Mouse (Mus musculus): ENCODE measurements around the gene Gm26602. TPM values are rescaled to one million over a fixed set of nuclear protein-coding genes. Genes with fewer than 3 reads are reported as not detected.

The Gm26602 gene
- total RNA-seq, 1 experiment, result 2.3 TPM

GRCm38 (mm10) chr10:79933861-79934260 is 23.2 kb downstream of the Gm26602 start:
- TF ChIP-seq CHD2 (IDR thresholded peaks at IDR 0.05; ENCODE audit: low read depth, low read length) (no peak), HCFC1 (IDR thresholded peaks at IDR 0.05; ENCODE audit: borderline replicate concordance, insufficient read depth, low read length) (no peak), ZNF384 (IDR thresholded peaks at IDR 0.05; ENCODE audit: low read depth, low read length) (no peak), MAFK (IDR thresholded peaks at IDR 0.05; ENCODE audit: insufficient read depth, low read depth, low read length) (no peak), ZC3H11A (IDR thresholded peaks at IDR 0.05; ENCODE audit: borderline replicate concordance, low read depth, low read length) (no peak)
- Histone ChIP-seq H3K9ac (ENCODE audit: insufficient read depth, low read depth, low read length, poor library complexity, severe bottlenecking) (no peak overlapping the region), H3K4me1 (ENCODE audit: control insufficient read depth in 2 of 2, insufficient read depth in 2 of 2, low read length in 2 of 2, poor library complexity in 1 of 2) (peaks cover 0 to 4% of the 10 kb centered on the region in 2 experiments; a peak in 1 of 4 replicates), H3K4me3 (ENCODE audit: insufficient read depth in 1 of 2, low read depth in 1 of 2, low read length in 2 of 2, poor library complexity in 1 of 2, severe bottlenecking in 1 of 2) (no peak overlapping the region), H3K9me3 (ENCODE audit: control insufficient read depth, insufficient read depth, low read depth, low read length) (no peaks in the 10 kb centered on the region), H3K27ac (ENCODE audit: insufficient read depth, low read depth, low read length, poor library complexity, severe bottlenecking) (no peak overlapping the region), H3K36me3 (ENCODE audit: control insufficient read depth, insufficient read depth, low read length, poor library complexity, severe bottlenecking) (no peaks in the 10 kb centered on the region)
- in situ Hi-C loops (cut with MboI; ENCODE audit: low sequenced_read_pairs in 2 of 2, unreplicated experiment in 2 of 2), result no loop called here
- DNase-seq (ENCODE audit: low read depth, low spot score), result no peak

- in situ Hi-C loops (cut with MboI; ENCODE audit: low sequenced_read_pairs in 2 of 2, unreplicated experiment in 2 of 2), result no loop called here
- no peak overlapping the region for H3K9ac ChIP-seq (ENCODE audit: insufficient read depth, low read depth, low read length, poor library complexity, severe bottlenecking)
- TF ChIP-seq ZNF384 (IDR thresholded peaks at IDR 0.05; ENCODE audit: low read depth, low read length) (no peak), MAFK (IDR thresholded peaks at IDR 0.05; ENCODE audit: insufficient read depth, low read depth, low read length) (no peak), CHD2 (IDR thresholded peaks at IDR 0.05; ENCODE audit: low read depth, low read length) (no peak), HCFC1 (IDR thresholded peaks at IDR 0.05; ENCODE audit: borderline replicate concordance, insufficient read depth, low read length) (no peak), ZC3H11A (IDR thresholded peaks at IDR 0.05; ENCODE audit: borderline replicate concordance, low read depth, low read length) (no peak)
- H3K9me3 ChIP-seq (ENCODE audit: control insufficient read depth, insufficient read depth, low read depth, low read length), result no peaks in the 10 kb centered on the region
- no peaks in the 10 kb centered on the region for H3K36me3 ChIP-seq (ENCODE audit: control insufficient read depth, insufficient read depth, low read length, poor library complexity, severe bottlenecking)
- no peak overlapping the region for H3K27ac ChIP-seq (ENCODE audit: insufficient read depth, low read depth, low read length, poor library complexity, severe bottlenecking)
- peaks cover 0 to 1% of the 10 kb centered on the region in 2 experiments; a peak in 1 of 4 replicates for H3K4me1 ChIP-seq (ENCODE audit: control insufficient read depth in 2 of 2, insufficient read depth in 2 of 2, low read length in 2 of 2, poor library complexity in 1 of 2)
- no peak for DNase-seq (ENCODE audit: low read depth, low spot score)
- H3K4me3 ChIP-seq (ENCODE audit: insufficient read depth in 1 of 2, low read depth in 1 of 2, low read length in 2 of 2, poor library complexity in 1 of 2, severe bottlenecking in 1 of 2), result no peak overlapping the region
These were observed 23.6 kb downstream of the Gm26602 start for GRCm38 (mm10) chr10:79934272-79934721.

GRCm38 (mm10) chr10:79934794-79935569 is 24.3 kb downstream of the Gm26602 start:
- no peaks in the 10 kb centered on the region for H3K36me3 ChIP-seq (ENCODE audit: control insufficient read depth, insufficient read depth, low read length, poor library complexity, severe bottlenecking)
- no peak overlapping the region for H3K27ac ChIP-seq (ENCODE audit: insufficient read depth, low read depth, low read length, poor library complexity, severe bottlenecking)
- H3K4me1 ChIP-seq (ENCODE audit: control insufficient read depth in 2 of 2, insufficient read depth in 2 of 2, low read length in 2 of 2, poor library complexity in 1 of 2), result peaks cover 0 to 1% of the 10 kb centered on the region in 2 experiments; a peak in 1 of 4 replicates

GRCm38 (mm10) chr10:79936284-79936910 is 25.7 kb downstream of the Gm26602 start:
- Histone ChIP-seq H3K36me3 (ENCODE audit: control insufficient read depth, insufficient read depth, low read length, poor library complexity, severe bottlenecking) (no peaks in the 10 kb centered on the region), H3K4me1 (ENCODE audit: control insufficient read depth in 2 of 2, insufficient read depth in 2 of 2, low read length in 2 of 2, poor library complexity in 1 of 2) (peaks cover 0 to 1% of the 10 kb centered on the region in 2 experiments; a peak in 1 of 4 replicates), H3K9me3 (ENCODE audit: control insufficient read depth, insufficient read depth, low read depth, low read length) (no peaks in the 10 kb centered on the region), H3K4me3 (ENCODE audit: insufficient read depth in 1 of 2, low read depth in 1 of 2, low read length in 2 of 2, poor library complexity in 1 of 2, severe bottlenecking in 1 of 2) (no peak overlapping the region), H3K27ac (ENCODE audit: insufficient read depth, low read depth, low read length, poor library complexity, severe bottlenecking) (no peak overlapping the region), H3K9ac (ENCODE audit: insufficient read depth, low read depth, low read length, poor library complexity, severe bottlenecking) (no peak overlapping the region)
- TF ChIP-seq ZNF384 (IDR thresholded peaks at IDR 0.05; ENCODE audit: low read depth, low read length) (no peak), MAFK (IDR thresholded peaks at IDR 0.05; ENCODE audit: insufficient read depth, low read depth, low read length) (no peak), ZC3H11A (IDR thresholded peaks at IDR 0.05; ENCODE audit: borderline replicate concordance, low read depth, low read length) (no peak), HCFC1 (IDR thresholded peaks at IDR 0.05; ENCODE audit: borderline replicate concordance, insufficient read depth, low read length) (no peak)
- no peak for DNase-seq (ENCODE audit: low read depth, low spot score)
- in situ Hi-C loops (cut with MboI; ENCODE audit: low sequenced_read_pairs in 2 of 2, unreplicated experiment in 2 of 2), result no loop called here

More at GRCm38 (mm10) chr10:79934794-79935569, 24.3 kb downstream of the Gm26602 start:
- in situ Hi-C loops (cut with MboI; ENCODE audit: low sequenced_read_pairs in 2 of 2, unreplicated experiment in 2 of 2), result no loop called here
- Histone ChIP-seq H3K9me3 (ENCODE audit: control insufficient read depth, insufficient read depth, low read depth, low read length) (no peaks in the 10 kb centered on the region), H3K4me3 (ENCODE audit: insufficient read depth in 1 of 2, low read depth in 1 of 2, low read length in 2 of 2, poor library complexity in 1 of 2, severe bottlenecking in 1 of 2) (no peak overlapping the region; a peak in 1 of 4 replicates), H3K9ac (ENCODE audit: insufficient read depth, low read depth, low read length, poor library complexity, severe bottlenecking) (no peak overlapping the region)
- TF ChIP-seq HCFC1 (IDR thresholded peaks at IDR 0.05; ENCODE audit: borderline replicate concordance, insufficient read depth, low read length) (no peak), ZNF384 (IDR thresholded peaks at IDR 0.05; ENCODE audit: low read depth, low read length) (no peak)
- DNase-seq (ENCODE audit: low read depth, low spot score), result no peak

Measured in ES-E14 (cell line).